Mouse (Mus musculus): Measurements from ENCODE around the gene Rap1gap2. TPM values are rescaled to one million over a fixed set of nuclear protein-coding genes. Genes with fewer than 3 reads are reported as not detected.

Gene Rap1gap2
- total RNA-seq, 2 experiments from 2014 or later, result 72.8 to 77.6 TPM

- DNase-seq, result peak; percentile 74 to 81
- intact Hi-C loops (cut with DNase I), result loop anchor here (5.0 kb wide), 1 partner anchor 40 kb away; no protein-coding TSS in a partner anchor
Measured at GRCm38 (mm10) chr11:74522487-74523209, 88.1 kb downstream of the Rap1gap2 start.

GRCm38 (mm10) chr11:74521981-74522486 is 88.7 kb downstream of the Rap1gap2 start:
- peak; percentile 42 to 43 for DNase-seq
- intact Hi-C loops (cut with DNase I), result loop anchor here (5.0 kb wide), 1 partner anchor 40 kb away; no protein-coding TSS in a partner anchor

GRCm38 (mm10) chr11:74520201-74520600 is 90.5 kb downstream of the Rap1gap2 start:
- intact Hi-C loops (cut with DNase I), result loop anchor here (5.0 kb wide), 1 partner anchor 38 kb away; no protein-coding TSS in a partner anchor
- DNase-seq, result no peak

DNA sequence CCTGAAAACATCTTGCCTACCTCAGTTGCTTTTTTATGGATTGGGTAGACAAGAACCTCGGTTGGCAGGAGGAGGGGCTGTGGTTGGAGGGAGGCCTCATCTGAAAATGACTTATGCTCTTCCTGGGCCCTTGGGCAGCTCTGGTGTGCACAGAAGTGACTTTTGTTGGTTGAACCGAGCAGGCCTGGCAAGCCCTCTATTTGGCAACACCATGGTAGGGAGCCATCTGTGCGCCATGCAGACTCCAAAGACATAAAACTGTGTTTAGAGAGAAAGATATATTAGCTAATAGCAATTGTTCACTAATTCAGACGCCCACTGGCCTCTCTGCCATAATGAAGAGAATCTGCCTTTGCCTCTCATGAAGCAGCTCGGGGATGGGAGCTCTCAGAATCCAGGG is 94.6 kb downstream of the Rap1gap2 start:
- DNase-seq, result no peak
- intact Hi-C loops (cut with DNase I), result no loop called here

DNA sequence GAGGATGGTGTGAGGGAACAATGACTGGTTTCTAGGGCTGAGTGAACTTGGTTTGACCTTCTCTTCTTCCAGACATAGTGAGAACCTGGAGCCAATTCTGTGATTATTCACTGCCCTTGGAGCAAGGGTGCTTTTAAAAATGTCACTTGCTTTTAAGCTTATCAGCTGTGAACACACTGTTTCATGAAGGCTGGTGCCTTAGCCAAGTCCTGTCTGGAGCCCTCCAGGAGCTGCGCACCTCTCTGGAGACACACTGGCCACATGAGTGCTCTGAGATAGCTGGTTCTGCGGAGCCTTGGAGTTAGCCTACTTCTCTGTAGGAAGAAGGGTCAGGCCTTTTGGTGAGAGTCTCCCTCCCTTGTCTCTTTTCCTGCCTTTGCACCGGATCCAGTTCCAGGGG is 95.7 kb downstream of the Rap1gap2 start:
- intact Hi-C loops (cut with DNase I), result no loop called here
- DNase-seq, result no peak

- intact Hi-C loops (cut with DNase I), result no loop called here
- DNase-seq, result no peak
Measured at GRCm38 (mm10) chr11:74512595-74512994, 98.1 kb downstream of the Rap1gap2 start.

GRCm38 (mm10) chr11:74506275-74506674 is 104.4 kb downstream of the Rap1gap2 start:
- no peak for DNase-seq
- intact Hi-C loops (cut with DNase I), result no loop called here

DNA sequence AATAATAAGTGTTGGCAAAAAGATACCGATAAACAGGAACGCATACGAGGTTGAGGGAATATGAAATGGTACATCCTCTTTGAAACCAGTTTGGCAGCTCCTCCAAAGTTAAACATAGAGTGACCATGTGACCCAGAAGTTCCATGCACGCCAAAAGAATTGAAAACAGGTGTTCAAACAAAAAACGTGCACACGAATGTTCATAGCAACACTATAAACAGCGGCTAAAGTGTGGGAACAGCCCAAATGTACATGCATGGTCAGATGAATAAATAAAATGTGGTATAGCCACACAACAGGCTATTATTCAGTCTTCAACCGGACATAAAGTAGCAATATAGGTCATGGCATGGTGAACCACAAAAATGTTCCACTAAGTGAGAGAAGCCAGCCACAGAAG is 108.2 kb downstream of the Rap1gap2 start:
- intact Hi-C loops (cut with DNase I), result no loop called here
- no peak for DNase-seq

- no peak for DNase-seq
- intact Hi-C loops (cut with DNase I), result no loop called here
Measured at GRCm38 (mm10) chr11:74501989-74502388, 108.7 kb downstream of the Rap1gap2 start.

DNA sequence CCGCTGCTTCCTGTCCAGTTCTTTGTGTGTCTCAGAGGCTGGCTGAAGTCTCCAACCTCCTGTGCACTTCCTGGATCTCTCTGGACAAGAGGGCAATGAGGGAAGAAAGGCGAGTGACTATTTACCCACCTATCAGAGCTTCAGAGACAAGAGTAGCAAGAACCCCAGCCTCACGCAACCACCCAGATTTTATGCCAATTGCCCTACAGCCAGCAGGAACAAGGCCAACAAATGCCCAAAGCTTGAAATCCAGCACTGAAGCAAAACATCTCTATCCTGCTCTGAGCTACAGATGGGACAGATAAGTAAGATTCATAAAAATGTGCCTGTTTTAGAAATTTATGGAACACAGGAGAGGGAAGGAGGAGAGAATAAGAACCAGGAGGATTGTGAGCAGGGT is 109.7 kb downstream of the Rap1gap2 start:
- intact Hi-C loops (cut with DNase I), result no loop called here
- DNase-seq, result no peak

- intact Hi-C loops (cut with DNase I), result no loop called here
- DNase-seq, result peak in 1 of 2 experiments; percentile 25
Measured at GRCm38 (mm10) chr11:74499521-74500099, 111.1 kb downstream of the Rap1gap2 start.

GRCm38 (mm10) chr11:74499058-74499457 is 111.7 kb downstream of the Rap1gap2 start:
- intact Hi-C loops (cut with DNase I), result no loop called here
- no peak for DNase-seq

DNA sequence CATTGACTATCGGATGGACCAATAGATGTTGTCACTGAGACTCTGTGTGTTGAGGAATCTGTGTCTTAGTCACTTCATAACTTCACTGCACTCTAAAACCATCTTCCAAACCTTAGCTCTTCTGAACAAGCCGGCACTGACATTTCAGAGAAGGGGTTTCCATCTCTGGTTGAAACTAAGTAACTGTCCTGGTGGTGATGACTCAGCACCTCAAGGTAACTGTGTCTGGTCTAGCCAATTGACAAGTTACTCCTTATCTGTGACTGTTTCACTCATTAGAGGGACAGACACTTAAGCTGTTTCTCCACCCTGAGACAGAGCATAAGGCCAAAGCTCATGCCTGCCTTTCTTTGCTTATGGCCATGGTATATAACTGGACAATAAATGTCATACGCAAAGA is 114.1 kb downstream of the Rap1gap2 start:
- intact Hi-C loops (cut with DNase I), result no loop called here
- DNase-seq, result no peak

DNA sequence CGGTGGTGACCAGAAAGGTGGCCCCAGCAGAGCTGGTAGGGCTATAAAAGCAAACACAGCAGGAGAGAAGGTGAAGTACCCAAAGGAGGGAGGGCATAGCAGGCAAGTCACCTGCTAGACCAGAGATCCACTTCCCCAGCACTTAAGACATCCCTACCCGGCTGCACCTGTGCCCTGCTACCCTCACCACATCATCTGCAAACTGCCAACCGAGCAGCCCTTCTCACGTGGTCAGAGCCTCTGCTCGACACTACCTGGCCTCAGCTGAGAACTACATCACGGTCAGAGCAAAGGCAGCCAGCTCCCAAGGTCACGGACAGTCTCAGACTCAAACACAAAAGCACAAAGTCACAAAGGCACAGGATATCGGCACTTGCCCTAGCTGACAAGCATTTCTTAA is 116.8 kb downstream of the Rap1gap2 start:
- intact Hi-C loops (cut with DNase I), result no loop called here
- peak in 1 of 2 experiments; percentile 10 for DNase-seq

GRCm38 (mm10) chr11:74493172-74493862 is 117.4 kb downstream of the Rap1gap2 start:
- peak in 1 of 2 experiments; percentile 21 for DNase-seq
- intact Hi-C loops (cut with DNase I), result no loop called here

DNA sequence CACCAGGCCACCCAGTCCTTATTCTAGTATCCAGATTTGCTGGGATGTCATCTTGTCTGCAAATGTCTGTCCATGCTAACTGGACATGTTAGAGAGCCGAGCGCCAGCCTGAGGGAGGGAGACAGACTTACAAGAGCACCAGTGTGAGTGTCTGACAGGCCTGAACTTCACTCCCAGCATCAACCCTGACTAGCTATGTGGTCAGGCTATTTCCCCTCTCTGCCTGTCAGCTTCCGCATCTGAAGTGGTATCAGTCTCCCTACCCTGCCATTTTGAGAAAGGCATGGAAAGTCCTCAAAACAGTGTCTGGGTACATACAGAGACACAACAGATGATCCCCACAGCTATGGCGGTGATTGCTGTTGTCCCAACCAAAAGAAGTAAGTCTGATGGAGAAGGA is 119.6 kb downstream of the Rap1gap2 start:
- no peak for DNase-seq
- intact Hi-C loops (cut with DNase I), result no loop called here

DNA sequence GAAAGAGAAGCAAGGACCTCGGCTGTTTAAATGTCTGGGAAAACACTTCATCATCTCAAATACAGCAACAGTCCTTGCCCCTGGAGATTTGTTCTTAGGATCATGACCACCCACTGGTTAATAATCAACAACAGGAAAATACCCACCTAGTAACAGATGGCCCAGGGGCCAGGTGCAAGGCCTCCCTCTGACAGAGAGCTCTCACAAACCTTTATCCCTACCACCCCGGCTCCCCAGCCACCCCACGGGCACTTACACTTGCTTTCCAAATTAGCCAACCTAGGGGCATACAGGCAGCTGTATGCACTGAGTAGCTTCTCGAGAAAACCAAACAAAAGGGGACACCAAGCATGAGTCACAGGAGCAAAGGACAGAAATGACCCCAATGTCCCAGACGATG is 121.5 kb downstream of the Rap1gap2 start:
- DNase-seq, result no peak
- intact Hi-C loops (cut with DNase I), result no loop called here

DNA sequence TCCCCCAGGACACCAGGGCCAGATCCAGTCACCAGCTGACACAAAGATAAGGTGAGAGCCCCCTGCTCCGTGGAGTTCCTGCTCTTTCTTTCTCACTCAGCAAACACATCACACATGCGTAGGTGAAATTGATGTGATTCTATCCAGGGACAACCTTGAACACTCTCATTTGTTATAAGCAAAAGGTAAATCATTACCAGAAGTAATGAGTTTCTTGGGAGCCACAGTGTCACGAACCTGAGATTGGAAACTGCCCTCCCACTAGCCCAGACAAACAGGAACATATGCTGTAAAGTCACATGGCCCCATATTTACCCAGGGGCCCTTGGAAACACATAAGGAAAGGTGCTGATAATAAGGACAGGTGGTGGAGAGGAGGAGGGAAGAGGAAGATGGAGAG is 122.8 kb downstream of the Rap1gap2 start:
- intact Hi-C loops (cut with DNase I), result no loop called here
- DNase-seq, result no peak

GRCm38 (mm10) chr11:74485435-74486217 is 125.1 kb downstream of the Rap1gap2 start:
- intact Hi-C loops (cut with DNase I), result no loop called here
- DNase-seq, result no peak

DNA sequence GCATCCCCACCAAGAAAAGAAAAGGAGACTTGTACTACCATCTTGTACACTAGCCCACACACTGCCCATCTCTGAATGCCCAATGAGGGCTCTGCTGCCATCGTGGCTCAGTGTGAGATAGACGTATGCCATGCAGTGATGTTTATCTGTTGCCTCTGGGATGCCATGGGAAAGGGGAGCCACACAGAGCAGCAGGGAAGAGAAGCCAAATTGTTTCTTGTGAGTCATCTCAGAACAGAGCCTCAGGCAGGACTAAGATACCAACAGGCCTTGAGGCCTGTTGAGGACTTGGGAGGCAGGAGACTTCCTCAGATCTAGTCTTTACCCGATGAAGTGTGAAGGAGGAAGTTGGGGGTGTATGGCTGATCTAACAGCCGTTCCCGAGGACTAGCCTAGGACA is 126.8 kb downstream of the Rap1gap2 start:
- intact Hi-C loops (cut with DNase I), result loop anchor here (5.0 kb wide), 3 partner anchors 38 to 107 kb away; no protein-coding TSS in a partner anchor
- DNase-seq, result no peak
